18 mouse cellular contexts compared by ENCODE assay signal in the genomic region with DNA sequence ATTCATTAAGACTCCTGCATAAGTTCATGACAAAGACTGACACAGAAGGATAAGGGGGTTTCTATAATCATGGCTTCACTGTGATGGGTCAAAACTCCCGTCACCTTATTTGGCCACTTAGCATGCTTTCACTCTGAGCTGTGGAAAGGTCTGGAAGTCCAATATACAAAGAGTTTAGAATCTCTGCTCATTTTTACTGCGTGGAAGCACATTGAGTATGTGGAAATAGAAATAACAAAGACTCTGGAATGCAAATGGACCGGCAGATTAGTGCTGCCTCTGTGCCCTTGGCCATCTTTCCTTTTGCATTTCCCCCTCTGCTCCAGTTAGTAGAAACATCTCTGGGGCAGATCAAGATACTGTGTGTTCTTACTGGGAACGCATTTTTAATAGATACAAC.
"Had no signal": no experiment of that assay in that cellular context is flagged by ENCODE, and none has a peak within 500 bp of the region (broad histone marks: within the 10 kb centered on the region; RNA-seq: fewer than 3 reads in every experiment).

No protein-coding gene starts in this region.

- H3K9me3 ChIP-seq: kidney, embryonic 15.5 days; limb, embryonic 12.5 days; limb, embryonic 15.5 days; midbrain, embryonic 12.5 days; stomach, embryonic 15.5 days had no signal

- H3K4me3 ChIP-seq: kidney, embryonic 15.5 days; limb, embryonic 12.5 days; limb, embryonic 15.5 days; midbrain, embryonic 12.5 days; stomach, embryonic 15.5 days had no signal

- ATAC-seq: liver, postnatal 0 days; lung, postnatal 0 days had no signal

- H3K4me2 ChIP-seq: kidney, embryonic 15.5 days; limb, embryonic 12.5 days; limb, embryonic 15.5 days; liver, embryonic 11.5 days; lung, embryonic 14.5 days; midbrain, embryonic 12.5 days; stomach, embryonic 15.5 days had no signal

- H3K27me3 ChIP-seq: kidney, embryonic 15.5 days; limb, embryonic 12.5 days; limb, embryonic 15.5 days; midbrain, embryonic 12.5 days; stomach, embryonic 15.5 days had no signal

- H3K36me3 ChIP-seq: stomach, embryonic 15.5 days had no signal

- DNase-seq: kidney, adult 11 months; kidney, adult 8-10 months; kidney, postnatal 10 days; kidney, postnatal 36 days; liver, postnatal 0 days; lung, embryonic 14.5 days; right cerebral cortex, postnatal 25 days; spleen, adult 18-20 months; thymus, postnatal 25 days had no signal

- H3K27ac ChIP-seq: kidney, embryonic 15.5 days; limb, embryonic 12.5 days; limb, embryonic 15.5 days; liver, embryonic 14.5 days; macrophage; midbrain, embryonic 12.5 days; stomach, embryonic 15.5 days had no signal

- H3K9ac ChIP-seq: kidney, embryonic 15.5 days; limb, embryonic 12.5 days; limb, embryonic 15.5 days; liver, embryonic 14.5 days; liver, postnatal 0 days; lung, embryonic 14.5 days; midbrain, embryonic 12.5 days; stomach, embryonic 15.5 days had no signal

- H3K4me1 ChIP-seq: kidney, embryonic 15.5 days; stomach, embryonic 15.5 days had no signal
